Mouse (Mus musculus): Measurements from ENCODE around the gene 2310011J03Rik. TPM values are rescaled to one million over a fixed set of nuclear protein-coding genes. Genes with fewer than 3 reads are reported as not detected.
A peak's percentile ranks its signal among the peaks of the same experiment; 100 is the strongest.

The 2310011J03Rik gene
- total and polyA plus RNA-seq, 2 experiments: 10.4 to 25.4 TPM

DNA sequence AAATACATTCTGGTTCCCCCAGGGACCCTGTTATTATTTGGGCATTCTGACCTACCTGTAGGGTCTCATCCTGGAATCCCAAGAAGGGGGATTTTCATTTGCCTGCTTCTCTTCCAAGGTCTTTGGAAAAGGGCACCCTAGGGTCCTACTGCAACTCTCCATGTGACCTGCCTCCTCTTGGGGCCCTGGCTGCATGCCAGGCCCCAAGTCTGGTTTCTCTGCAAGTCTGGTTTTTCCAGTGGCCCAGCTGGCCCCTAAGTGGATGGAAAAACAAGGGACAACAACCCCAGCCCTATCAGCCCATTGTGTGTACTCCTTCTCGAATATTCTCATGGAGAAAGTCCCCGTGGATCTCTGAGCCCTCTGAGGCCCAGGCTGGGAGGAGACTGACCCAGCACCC is 10.6 kb upstream of the 2310011J03Rik start:
- 10% methylated on average over 2 of the region's 2 CpGs for WGBS

DNA sequence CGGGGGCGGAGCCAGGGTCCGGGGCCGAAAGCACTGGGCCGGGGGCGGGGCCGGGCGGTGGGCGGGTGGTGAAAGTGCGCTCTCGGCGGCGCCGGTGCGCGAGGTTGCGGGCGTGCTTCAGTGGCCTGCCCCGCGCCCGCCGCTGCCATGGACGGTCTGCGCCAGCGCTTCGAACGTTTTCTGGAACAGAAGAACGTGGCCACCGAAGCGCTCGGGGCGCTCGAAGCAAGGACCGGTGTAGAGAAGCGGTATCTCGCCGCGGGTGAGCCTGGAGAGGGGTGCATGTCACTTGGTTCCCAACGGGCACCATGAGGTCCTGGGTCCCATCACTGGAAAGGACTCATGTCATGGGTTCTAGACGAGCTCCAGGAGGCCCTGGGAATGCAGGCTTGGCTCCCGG is 9.7 kb upstream of the 2310011J03Rik start:
- Histone ChIP-seq H3K79me2 (ENCODE audit: control insufficient read depth, insufficient read depth, low read length) (peaks cover 4% of the 10 kb centered on the region; the same call in 1 of the 2 replicates), H3K27ac (replicated peaks; ENCODE audit: insufficient read depth, low read depth, low read length) (peak overlapping the region; percentile 95), H3K27me3 (ENCODE audit: control insufficient read depth, insufficient read depth, low read length) (no peaks in the 10 kb centered on the region), H3K9ac (ENCODE audit: low read depth, low read length) (peak overlapping the region; percentile 93), H3K4me3 (ENCODE audit: insufficient read depth, low read depth, low read length) (peak overlapping the region; percentile 88), H3K36me3 (ENCODE audit: control insufficient read depth, insufficient read depth, low read length) (peaks cover 13% of the 10 kb centered on the region; the same call in 1 of the 2 replicates), H3K4me1 (ENCODE audit: control insufficient read depth, insufficient read depth, low read length) (peaks cover 19% of the 10 kb centered on the region)
- no peak for DNase-seq (ENCODE audit: extremely low read depth, low read depth, low spot score)
- WGBS: under 1% methylated on average over 40 of the region's 41 CpGs
- TF ChIP-seq POLR2A (IDR thresholded peaks at IDR 0.05; ENCODE audit: extremely low read depth, insufficient read depth, low read length): peak; percentile 92
- TF ChIP-seq CTCF (IDR thresholded peaks at IDR 0.05; ENCODE audit: low read depth, low read length): no peak

More for the DNA sequence above, 10.6 kb upstream of the 2310011J03Rik start:
- peak overlapping the region; percentile 88 for H3K4me3 ChIP-seq (ENCODE audit: insufficient read depth, low read depth, low read length)
- DNase-seq (ENCODE audit: extremely low read depth, low read depth, low spot score): no peak
- peaks cover 4% of the 10 kb centered on the region; the same call in 1 of the 2 replicates for H3K79me2 ChIP-seq (ENCODE audit: control insufficient read depth, insufficient read depth, low read length)
- H3K9ac ChIP-seq (ENCODE audit: low read depth, low read length): peak overlapping the region; percentile 93
- H3K36me3 ChIP-seq (ENCODE audit: control insufficient read depth, insufficient read depth, low read length): peaks cover 17% of the 10 kb centered on the region; the same call in 1 of the 2 replicates
- no peaks in the 10 kb centered on the region for H3K27me3 ChIP-seq (ENCODE audit: control insufficient read depth, insufficient read depth, low read length)
- peak overlapping the region; percentile 95 for H3K27ac ChIP-seq (replicated peaks; ENCODE audit: insufficient read depth, low read depth, low read length)
- H3K4me1 ChIP-seq (ENCODE audit: control insufficient read depth, insufficient read depth, low read length): peaks cover 13% of the 10 kb centered on the region; the same call in 1 of the 2 replicates
- TF ChIP-seq POLR2A (IDR thresholded peaks at IDR 0.05; ENCODE audit: extremely low read depth, insufficient read depth, low read length) (peak; percentile 77), CTCF (IDR thresholded peaks at IDR 0.05; ENCODE audit: low read depth, low read length) (no peak)

DNA sequence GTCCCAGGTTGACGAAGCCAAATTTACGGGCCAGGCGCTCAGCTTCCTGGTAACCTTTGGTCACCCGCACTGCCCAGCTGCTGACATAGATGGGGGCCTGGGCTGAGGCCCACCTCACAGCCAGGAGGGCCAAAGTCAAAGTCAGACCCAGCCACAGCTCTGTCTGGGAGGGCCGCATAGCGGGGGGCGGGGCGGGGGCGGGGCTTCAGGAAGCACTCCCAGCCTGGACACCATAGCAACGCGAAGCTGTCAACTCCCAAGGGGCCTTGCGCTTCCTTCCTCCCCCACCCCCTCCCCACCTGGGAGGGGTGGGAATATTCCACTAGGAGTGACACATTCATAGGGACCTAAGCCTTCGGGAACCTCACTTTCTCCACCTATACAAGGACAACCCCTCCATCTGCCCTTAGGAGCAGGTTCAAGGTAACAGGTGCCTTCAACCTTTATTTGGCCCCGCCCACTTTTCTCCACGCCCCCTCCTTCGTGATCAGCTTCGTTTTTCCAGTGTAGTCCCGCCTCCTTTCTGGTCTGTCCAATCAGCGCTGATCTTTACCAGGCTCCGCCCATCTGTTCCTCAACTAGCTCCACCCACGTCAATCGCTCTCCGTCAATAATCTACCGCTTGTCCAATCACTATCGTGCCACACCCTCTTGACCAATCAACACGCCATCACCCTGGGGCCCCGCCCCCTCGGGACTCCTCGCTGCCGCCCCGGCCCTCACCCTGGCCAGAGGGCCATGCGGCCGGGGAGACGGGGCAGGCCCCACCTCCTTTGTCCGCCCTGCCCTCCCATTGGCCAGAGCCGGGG is 9.1 kb upstream of the 2310011J03Rik start, which contains the start of the genes Pcsk4 and Reep6:
Gene Pcsk4 (minus strand): TSS at position 226 of the 809 bp plus-strand sequence.
Gene Reep6 (plus strand): TSS at position 681 of the 809 bp plus-strand sequence.
- TF ChIP-seq POLR2A (IDR thresholded peaks at IDR 0.05; ENCODE audit: extremely low read depth, insufficient read depth, low read length) (no peak), CTCF (IDR thresholded peaks at IDR 0.05; ENCODE audit: low read depth, low read length) (no peak)
- peak within 1 kb of the TSS; percentile 93 for H3K9ac ChIP-seq (ENCODE audit: low read depth, low read length)
- H3K79me2 ChIP-seq (ENCODE audit: control insufficient read depth, insufficient read depth, low read length): peaks cover 4% of the 10 kb centered on the region; the same call in 1 of the 2 replicates
- peak within 1 kb of the TSS; percentile 88 for H3K4me3 ChIP-seq (ENCODE audit: insufficient read depth, low read depth, low read length)
- peaks cover 20% of the 10 kb centered on the region for H3K4me1 ChIP-seq (ENCODE audit: control insufficient read depth, insufficient read depth, low read length)
- H3K36me3 ChIP-seq (ENCODE audit: control insufficient read depth, insufficient read depth, low read length): peaks cover 8% of the 10 kb centered on the region; the same call in 1 of the 2 replicates
- H3K27me3 ChIP-seq (ENCODE audit: control insufficient read depth, insufficient read depth, low read length): no peaks in the 10 kb centered on the region
- 3% methylated on average over 36 of the region's 36 CpGs for WGBS
- DNase-seq (ENCODE audit: extremely low read depth, low read depth, low spot score): peak; percentile 98
- H3K27ac ChIP-seq (replicated peaks; ENCODE audit: insufficient read depth, low read depth, low read length): peak within 1 kb of the TSS; percentile 95

DNA sequence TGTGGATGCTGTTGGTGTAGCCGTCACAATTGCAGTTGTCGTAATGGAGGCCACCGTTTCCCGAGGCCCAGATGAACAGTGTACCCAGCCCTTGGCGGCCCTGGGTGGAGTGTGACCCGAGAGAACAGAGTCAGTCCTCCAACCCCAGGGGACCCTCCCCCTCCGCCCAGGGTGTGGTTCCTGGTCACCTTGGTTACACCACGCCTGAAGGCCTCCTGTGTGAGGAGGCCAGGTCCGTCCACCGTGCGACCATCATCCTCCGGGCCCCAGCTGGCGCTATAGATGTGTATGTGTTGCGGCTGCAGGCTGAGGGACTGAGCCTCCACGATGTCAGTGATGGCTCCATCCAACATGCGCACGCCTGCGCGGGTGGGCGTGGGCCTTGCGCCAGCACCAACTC is 4.7 kb upstream of the 2310011J03Rik start:
- H3K4me3 ChIP-seq (ENCODE audit: insufficient read depth, low read depth, low read length): peak overlapping the region; percentile 50; the same call in 1 of the 2 replicates
- H3K4me1 ChIP-seq (ENCODE audit: control insufficient read depth, insufficient read depth, low read length): peaks cover 17% of the 10 kb centered on the region
- H3K27me3 ChIP-seq (ENCODE audit: control insufficient read depth, insufficient read depth, low read length): no peaks in the 10 kb centered on the region
- TF ChIP-seq POLR2A (IDR thresholded peaks at IDR 0.05; ENCODE audit: extremely low read depth, insufficient read depth, low read length) (no peak), CTCF (IDR thresholded peaks at IDR 0.05; ENCODE audit: low read depth, low read length) (no peak)
- peaks cover 3% of the 10 kb centered on the region; the same call in 1 of the 2 replicates for H3K79me2 ChIP-seq (ENCODE audit: control insufficient read depth, insufficient read depth, low read length)
- H3K27ac ChIP-seq (replicated peaks; ENCODE audit: insufficient read depth, low read depth, low read length): peak overlapping the region; percentile 78
- peak overlapping the region; percentile 73 for H3K9ac ChIP-seq (ENCODE audit: low read depth, low read length)
- 59% methylated on average over 21 of the region's 21 CpGs for WGBS
- no peak for DNase-seq (ENCODE audit: extremely low read depth, low read depth, low spot score)
- H3K36me3 ChIP-seq (ENCODE audit: control insufficient read depth, insufficient read depth, low read length): no peaks in the 10 kb centered on the region

DNA sequence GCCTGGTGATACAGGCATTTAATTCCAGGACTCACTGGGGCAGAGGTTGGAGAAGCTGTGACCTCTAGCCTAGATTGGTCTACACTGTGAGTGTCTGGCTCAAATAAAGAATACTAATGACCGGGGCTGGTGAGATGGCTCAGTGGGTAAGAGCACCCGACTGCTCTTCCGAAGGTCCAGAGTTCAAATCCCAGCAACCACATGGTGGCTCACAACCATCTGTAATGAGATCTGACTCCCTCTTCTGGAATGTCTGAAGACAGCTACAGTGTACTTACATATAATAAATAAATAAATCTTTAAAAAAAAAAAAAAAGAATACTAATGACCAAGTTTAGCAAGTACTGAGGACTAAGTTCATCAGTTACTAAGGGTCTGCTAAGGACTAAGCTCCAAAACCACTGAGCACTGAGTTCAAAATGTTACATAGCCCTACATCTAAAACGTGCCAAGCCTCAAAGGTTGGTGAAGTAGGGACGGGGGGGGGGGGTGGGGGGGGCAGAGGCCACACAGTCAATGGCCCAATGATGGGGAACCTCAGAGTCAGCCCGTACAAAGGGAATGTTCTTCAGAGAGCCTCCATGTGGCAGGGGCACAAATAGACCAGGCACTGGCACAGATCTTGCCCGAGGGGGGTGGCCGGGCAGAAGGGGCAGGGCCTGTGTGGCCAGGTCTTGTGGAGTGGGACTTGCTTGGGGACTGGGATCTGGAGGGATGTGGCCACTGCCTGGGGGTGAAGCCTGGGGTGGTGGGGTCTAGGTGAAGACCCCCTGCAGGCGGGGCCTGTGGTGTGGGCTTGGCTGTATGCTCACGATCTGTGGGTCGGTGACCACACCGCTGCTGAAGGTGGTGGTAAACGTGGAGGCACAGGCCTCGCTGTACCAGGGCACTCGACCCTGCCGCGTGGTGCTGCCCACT is 4.0 kb upstream of the 2310011J03Rik start:
- DNase-seq (ENCODE audit: extremely low read depth, low read depth, low spot score): peak; percentile 92
- Histone ChIP-seq H3K9ac (ENCODE audit: low read depth, low read length) (peak overlapping the region; percentile 73), H3K79me2 (ENCODE audit: control insufficient read depth, insufficient read depth, low read length) (peaks cover 2% of the 10 kb centered on the region; the same call in 1 of the 2 replicates), H3K36me3 (ENCODE audit: control insufficient read depth, insufficient read depth, low read length) (no peaks in the 10 kb centered on the region), H3K4me1 (ENCODE audit: control insufficient read depth, insufficient read depth, low read length) (peaks cover 20% of the 10 kb centered on the region), H3K27ac (replicated peaks; ENCODE audit: insufficient read depth, low read depth, low read length) (peak overlapping the region; percentile 87), H3K27me3 (ENCODE audit: control insufficient read depth, insufficient read depth, low read length) (no peaks in the 10 kb centered on the region), H3K4me3 (ENCODE audit: insufficient read depth, low read depth, low read length) (peak overlapping the region; percentile 81)
- TF ChIP-seq CTCF (IDR thresholded peaks at IDR 0.05; ENCODE audit: low read depth, low read length) (0 out of 2 replicates have a peak, but pooled peaks have one; percentile 16), POLR2A (IDR thresholded peaks at IDR 0.05; ENCODE audit: extremely low read depth, insufficient read depth, low read length) (no peak)
- WGBS: 27% methylated on average over 17 of the region's 17 CpGs

All from liver, adult 2 months (tissue).